Mouse (Mus musculus) heart, embryonic 15.5 days (tissue): ENCODE results near the gene Incenp. TPM values are rescaled to one million over a fixed set of nuclear protein-coding genes. Genes with fewer than 3 reads are reported as not detected.
"Not testable (repeated sequence)": the region's sequence is repeated elsewhere in the genome, so short reads cannot be mapped to it uniquely, and the experiment has no call there.

Source experiments
- ATAC-seq: fragments of 200-750 bp; cut with Nextera tagmentation; replicated peaks from 2 replicates; pipeline ENCODE4 v1.8.0; 2017; ENCODE audit warnings: low read depth, moderate TSS enrichment; ENCODE audit not compliant: insufficient number of reproducible peaks, insufficient read depth, low FRiP score
- H3K27ac ChIP-seq: fragments of 300-500 bp; sonication (generic); 2 replicates; pipeline ENCODE4 v1.5.1; 2015; ENCODE audit warnings: mild to moderate bottlenecking, inconsistent platforms
- H3K27me3 ChIP-seq: fragments of 300-500 bp; sonication (generic); 2 replicates; pipeline ENCODE4 v1.6.1; 2015; ENCODE audit warnings: inconsistent platforms
- H3K36me3 ChIP-seq: fragments of 300-500 bp; sonication (generic); 2 replicates; pipeline ENCODE4 v1.6.1; 2015; ENCODE audit warnings: mild to moderate bottlenecking, inconsistent platforms
- H3K4me1 ChIP-seq: fragments of 300-500 bp; sonication (generic); replicated peaks from 2 replicates; pipeline ENCODE4 v1.6.1; 2015; ENCODE audit warnings: inconsistent platforms
- H3K4me2 ChIP-seq: fragments of 300-500 bp; sonication (generic); 2 replicates; pipeline ENCODE4 v1.6.1; 2015; ENCODE audit warnings: inconsistent platforms, mild to moderate bottlenecking, moderate library complexity
- H3K4me3 ChIP-seq: fragments of 300-500 bp; sonication (generic); 2 replicates; pipeline ENCODE4 v1.5.1; 2015; ENCODE audit warnings: mild to moderate bottlenecking, inconsistent platforms
- H3K9ac ChIP-seq: fragments of 300-500 bp; sonication (generic); 2 replicates; pipeline ENCODE4 v1.6.1; 2015; ENCODE audit warnings: mild to moderate bottlenecking, inconsistent platforms
- H3K9me3 ChIP-seq: fragments of 300-500 bp; sonication (generic); replicated peaks from 2 replicates; pipeline ENCODE4 v1.6.1; 2016; ENCODE audit warnings: inconsistent platforms
- WGBS: fragments of 180-500 bp; shearing (Covaris S2); methylation state at CpG from one replicate; pipeline ENCODE4 v1.1.7; 2015; ENCODE audit warnings: mixed read lengths; 5-methylcytosine and 5-hydroxymethylcytosine counted together
- polyA plus RNA-seq: library from polyadenylated mRNA; unstranded; fragments of >200 nt; fragmentation: Nextera tagmentation; extraction: Ambion mirVana; gene quantifications from 2 replicates; pipeline ENCODE4 v1.2.1, GENCODE M21; 2015

Incenp gene
- polyA plus RNA-seq, 1 experiment from 2014 or later: 56.9 TPM

GRCm38 (mm10) chr19:9915935-9916334, 16.6 kb upstream of the Incenp start:
- 4% methylated on average over 1 of the region's 1 CpGs for WGBS
- no peak overlapping the region for H3K4me2 ChIP-seq
- no peaks in the 10 kb centered on the region for H3K27me3 ChIP-seq
- no peak overlapping the region for H3K9ac ChIP-seq
- no peak overlapping the region for H3K27ac ChIP-seq
- no peaks in the 10 kb centered on the region for H3K36me3 ChIP-seq
- no peaks in the 10 kb centered on the region for H3K9me3 ChIP-seq
- ATAC-seq: no peak
- no peaks in the 10 kb centered on the region; the same call in 1 of the 2 replicates for H3K4me1 ChIP-seq
- H3K4me3 ChIP-seq: no peak overlapping the region

DNA sequence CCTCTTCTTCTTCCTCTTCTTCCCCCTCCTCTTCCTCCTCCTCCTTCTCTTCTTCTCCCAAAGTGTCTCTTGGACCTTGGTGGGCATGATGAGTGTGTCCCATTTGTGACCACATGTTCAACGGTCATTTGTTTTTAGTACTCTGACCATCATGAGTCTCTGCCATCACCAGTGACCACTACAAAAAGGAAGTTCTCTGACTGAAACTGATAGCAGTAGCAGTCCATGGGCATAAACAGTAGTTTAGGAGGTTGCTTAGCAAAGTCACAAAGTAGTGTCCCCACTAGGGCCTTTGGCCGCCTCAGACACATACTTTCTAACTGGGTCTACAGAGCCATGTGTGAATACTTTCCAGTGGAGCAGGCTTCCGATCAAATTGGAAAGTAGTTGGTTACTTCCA, 15.0 kb upstream of the Incenp start:
- H3K9ac ChIP-seq: no peak overlapping the region
- 73% methylated on average over 3 of the region's 3 CpGs for WGBS
- H3K27me3 ChIP-seq: no peaks in the 10 kb centered on the region
- H3K36me3 ChIP-seq: no peaks in the 10 kb centered on the region
- H3K4me1 ChIP-seq: no peaks in the 10 kb centered on the region
- H3K9me3 ChIP-seq: no peaks in the 10 kb centered on the region
- no peak overlapping the region for H3K27ac ChIP-seq
- no peak overlapping the region for H3K4me2 ChIP-seq
- no peak for ATAC-seq
- no peak overlapping the region for H3K4me3 ChIP-seq

GRCm38 (mm10) chr19:9913784-9914183, 14.4 kb upstream of the Incenp start:
- H3K9me3 ChIP-seq: no peaks in the 10 kb centered on the region
- no peak overlapping the region for H3K4me3 ChIP-seq
- 76% methylated on average over 5 of the region's 5 CpGs for WGBS
- H3K27ac ChIP-seq: no peak overlapping the region
- no peak overlapping the region for H3K4me2 ChIP-seq
- no peak for ATAC-seq
- no peak overlapping the region for H3K9ac ChIP-seq
- H3K27me3 ChIP-seq: no peaks in the 10 kb centered on the region
- no peaks in the 10 kb centered on the region for H3K4me1 ChIP-seq
- no peaks in the 10 kb centered on the region for H3K36me3 ChIP-seq

DNA sequence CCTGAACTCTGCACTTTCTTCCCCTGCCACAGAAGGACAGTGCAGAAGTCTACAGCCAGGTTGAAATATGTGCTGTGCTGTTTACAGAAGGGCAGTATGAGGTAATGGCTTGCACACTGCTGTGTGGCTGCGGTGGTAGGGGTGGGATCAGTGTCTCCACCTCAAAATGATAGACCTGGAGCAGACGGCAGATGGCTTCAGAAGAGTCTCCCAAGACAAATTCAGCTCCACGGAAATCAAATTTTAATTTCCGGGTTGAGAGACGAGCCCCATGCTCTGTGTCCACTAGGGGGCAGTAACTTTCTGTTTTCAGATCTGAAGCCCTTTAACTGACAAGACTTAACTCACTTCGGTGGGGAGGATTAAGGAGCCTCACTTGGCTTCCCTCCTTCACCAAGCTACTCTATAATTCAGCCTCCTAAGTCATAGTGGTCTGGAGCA, 12.0 kb upstream of the Incenp start:
- 13% methylated on average over 6 of the region's 6 CpGs for WGBS
- no peak overlapping the region for H3K4me3 ChIP-seq
- H3K9ac ChIP-seq: no peak overlapping the region
- ATAC-seq: 0 out of 2 replicates have a peak, but pooled peaks have one; percentile 27
- no peaks in the 10 kb centered on the region for H3K36me3 ChIP-seq
- H3K9me3 ChIP-seq: no peaks in the 10 kb centered on the region
- H3K4me1 ChIP-seq: no peaks in the 10 kb centered on the region
- H3K27me3 ChIP-seq: no peaks in the 10 kb centered on the region
- H3K27ac ChIP-seq: no peak overlapping the region
- peak overlapping the region; percentile 24; the same call in 1 of the 2 replicates for H3K4me2 ChIP-seq

DNA sequence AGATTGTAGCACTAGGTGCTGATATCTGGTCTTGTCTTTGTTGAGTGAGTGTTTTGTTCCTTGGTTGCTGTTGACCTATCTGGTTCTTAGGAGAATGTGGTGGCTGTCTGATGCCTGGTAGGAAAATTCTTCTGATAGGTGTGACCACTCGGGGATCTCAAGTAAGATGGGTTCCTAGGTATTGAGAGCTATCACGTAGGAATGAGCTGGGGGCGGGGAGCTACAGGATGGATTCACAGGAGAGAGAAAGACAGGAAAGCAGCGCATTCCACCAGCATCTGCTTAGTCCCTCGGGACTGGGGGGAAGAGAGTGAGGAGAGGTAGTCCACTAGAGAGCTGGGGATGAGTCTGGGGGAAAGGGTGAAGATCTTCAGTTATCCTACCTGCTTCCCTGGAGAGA, 10.0 kb upstream of the Incenp start:
- Histone ChIP-seq H3K4me2 (no peak overlapping the region), H3K4me3 (no peak overlapping the region), H3K9ac (no peak overlapping the region), H3K27ac (no peak overlapping the region), H3K4me1 (no peaks in the 10 kb centered on the region), H3K36me3 (no peaks in the 10 kb centered on the region), H3K9me3 (no peaks in the 10 kb centered on the region), H3K27me3 (no peaks in the 10 kb centered on the region)
- WGBS: 64% methylated on average over 5 of the region's 5 CpGs
- no peak for ATAC-seq

- H3K4me1 ChIP-seq: peaks cover 32% of the 10 kb centered on the region
- H3K27ac ChIP-seq, H3K9me3 ChIP-seq, H3K4me3 ChIP-seq, H3K9ac ChIP-seq, ATAC-seq, H3K27me3 ChIP-seq, H3K36me3 ChIP-seq, H3K4me2 ChIP-seq: not testable (repeated sequence)
- WGBS: 92% methylated on average over 2 of the region's 2 CpGs
Observed at GRCm38 (mm10) chr19:9900696-9901095, 1.3 kb upstream of the Incenp start.

GRCm38 (mm10) chr19:9899780-9900146, 412 bp upstream of the Incenp start:
- peak; percentile 52 for ATAC-seq
- Histone ChIP-seq H3K9me3 (no peaks in the 10 kb centered on the region), H3K4me2 (peak overlapping the region; percentile 73), H3K4me3 (peak overlapping the region; percentile 91), H3K27ac (peak overlapping the region; percentile 92), H3K27me3 (no peaks in the 10 kb centered on the region), H3K9ac (peak overlapping the region; percentile 56), H3K36me3 (peaks cover 8% of the 10 kb centered on the region; the same call in 1 of the 2 replicates), H3K4me1 (peaks cover 32% of the 10 kb centered on the region)
- WGBS: 7% methylated on average over 10 of the region's 10 CpGs

GRCm38 (mm10) chr19:9898339-9899066, 848 bp downstream of the Incenp start:
- H3K27ac ChIP-seq: peak overlapping the region; percentile 85
- ATAC-seq: no peak
- peaks cover 32% of the 10 kb centered on the region for H3K4me1 ChIP-seq
- peaks cover 21% of the 10 kb centered on the region for H3K36me3 ChIP-seq
- H3K27me3 ChIP-seq: no peaks in the 10 kb centered on the region
- no peaks in the 10 kb centered on the region for H3K9me3 ChIP-seq
- 8% methylated on average over 17 of the region's 17 CpGs for WGBS
- peak overlapping the region; percentile 80 for H3K9ac ChIP-seq
- peak overlapping the region; percentile 91 for H3K4me3 ChIP-seq
- H3K4me2 ChIP-seq: peak overlapping the region; percentile 83

DNA sequence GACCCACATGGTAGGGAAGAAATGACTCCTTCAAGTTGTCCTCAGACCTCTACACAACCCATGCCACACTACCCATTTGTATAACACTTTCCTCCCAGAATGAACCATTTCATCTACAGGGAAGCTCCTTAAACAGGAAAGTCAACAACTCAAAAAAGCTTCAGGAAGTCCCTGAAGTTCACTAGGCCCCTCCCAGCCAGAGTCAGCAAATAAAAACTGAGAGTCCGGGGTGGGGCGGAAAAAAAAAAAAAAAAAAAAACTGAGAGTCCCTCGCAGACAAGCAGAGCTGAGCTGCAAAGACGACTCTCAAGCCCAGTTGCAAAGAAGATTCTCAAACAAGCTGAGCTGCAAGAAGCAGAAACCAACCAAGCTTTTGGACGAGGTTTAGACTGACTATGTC, 3.3 kb downstream of the Incenp start:
- H3K27me3 ChIP-seq: no peaks in the 10 kb centered on the region
- H3K27ac ChIP-seq: no peak overlapping the region
- H3K4me2 ChIP-seq: no peak overlapping the region
- no peak overlapping the region for H3K4me3 ChIP-seq
- ATAC-seq: no peak
- no peaks in the 10 kb centered on the region for H3K9me3 ChIP-seq
- peaks cover 32% of the 10 kb centered on the region for H3K4me1 ChIP-seq
- H3K36me3 ChIP-seq: peaks cover 45% of the 10 kb centered on the region
- H3K9ac ChIP-seq: no peak overlapping the region
- 62% methylated on average over 5 of the region's 5 CpGs for WGBS

DNA sequence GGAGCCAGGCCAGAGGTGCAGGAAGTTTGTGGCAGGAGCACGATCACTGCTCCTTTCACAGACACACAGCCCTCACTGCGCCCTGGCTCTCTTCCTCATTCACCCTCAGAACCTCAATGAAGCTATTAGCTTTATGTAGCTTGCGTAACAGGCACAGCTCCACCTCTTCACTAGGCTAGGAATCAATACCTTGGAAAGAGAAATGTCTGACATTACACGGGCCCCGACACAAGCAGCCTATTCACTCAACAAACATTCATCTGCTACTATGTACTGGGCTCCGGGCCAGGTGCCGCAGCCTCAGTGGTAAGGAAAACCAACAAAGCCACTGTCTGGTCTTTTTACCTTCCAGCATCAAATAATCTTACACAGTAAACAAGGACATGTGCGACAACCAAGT, 12.6 kb downstream of the Incenp start:
- Histone ChIP-seq H3K27me3 (no peaks in the 10 kb centered on the region), H3K4me1 (no peaks in the 10 kb centered on the region), H3K9ac (no peak overlapping the region), H3K4me3 (no peak overlapping the region), H3K4me2 (no peak overlapping the region), H3K9me3 (no peaks in the 10 kb centered on the region), H3K36me3 (peaks cover 79% of the 10 kb centered on the region), H3K27ac (no peak overlapping the region)
- no peak for ATAC-seq
- 85% methylated on average over 8 of the region's 8 CpGs for WGBS

- no peaks in the 10 kb centered on the region for H3K9me3 ChIP-seq
- no peak overlapping the region for H3K27ac ChIP-seq
- H3K36me3 ChIP-seq: peaks cover 79% of the 10 kb centered on the region
- H3K4me2 ChIP-seq: no peak overlapping the region
- 68% methylated on average over 1 of the region's 1 CpGs for WGBS
- no peaks in the 10 kb centered on the region for H3K4me1 ChIP-seq
- H3K4me3 ChIP-seq: no peak overlapping the region
- no peaks in the 10 kb centered on the region for H3K27me3 ChIP-seq
- H3K9ac ChIP-seq: no peak overlapping the region
- no peak for ATAC-seq
Observed at GRCm38 (mm10) chr19:9886348-9886747, 13.0 kb downstream of the Incenp start.

GRCm38 (mm10) chr19:9878186-9878835, 21.0 kb downstream of the Incenp start:
- WGBS: 94% methylated on average over 20 of the region's 20 CpGs

More at GRCm38 (mm10) chr19:9878186-9878835, 21.0 kb downstream of the Incenp start:
- H3K4me1 ChIP-seq: no peaks in the 10 kb centered on the region
- no peak overlapping the region for H3K4me3 ChIP-seq
- peaks cover 88% of the 10 kb centered on the region for H3K36me3 ChIP-seq
- H3K9ac ChIP-seq: no peak overlapping the region
- H3K27ac ChIP-seq: no peak overlapping the region
- ATAC-seq: no peak
- no peaks in the 10 kb centered on the region for H3K9me3 ChIP-seq
- no peaks in the 10 kb centered on the region for H3K27me3 ChIP-seq
- no peak overlapping the region for H3K4me2 ChIP-seq
